Mouse (Mus musculus): ENCODE measurements around the gene Stra6l.

Stra6l gene

DNA sequence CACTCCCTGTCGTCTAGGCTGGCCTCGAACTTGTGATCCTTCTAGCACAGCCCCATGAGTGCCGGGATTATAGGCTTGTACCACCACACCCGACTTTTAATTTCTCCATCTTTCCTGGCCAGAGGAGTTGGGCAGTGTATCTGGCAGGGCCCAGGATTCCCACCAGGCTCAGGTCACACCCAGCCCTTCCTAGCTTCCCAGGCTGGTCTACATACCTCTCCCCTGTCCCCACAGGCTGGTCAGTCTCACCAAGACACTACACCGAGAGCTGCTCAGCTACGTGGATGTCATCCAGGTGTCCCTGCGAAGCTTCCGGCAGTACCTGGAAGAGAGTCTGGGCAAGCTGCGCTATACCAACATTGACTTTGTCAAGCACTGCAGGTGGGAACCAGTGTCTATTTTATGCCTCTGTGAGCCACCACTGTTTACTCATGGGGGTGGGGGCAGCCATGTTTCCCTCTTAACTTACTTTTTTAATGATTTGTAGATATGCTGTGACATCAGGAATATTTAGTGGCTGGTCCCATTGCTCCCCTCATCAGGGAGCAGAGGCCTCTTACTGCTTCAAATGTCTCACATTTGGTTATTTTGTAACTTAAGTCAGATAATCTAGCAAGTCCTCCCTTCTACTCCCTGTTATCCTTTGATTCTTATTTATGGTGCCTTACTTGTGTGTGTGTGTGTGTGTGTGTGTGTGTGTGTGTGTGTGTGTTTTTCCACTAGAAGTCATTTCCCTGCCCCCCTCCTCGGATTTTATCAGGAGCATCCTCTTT, 73.4 kb downstream of the Stra6l start:
- DNase-seq = no peak

GRCm38 (mm10) chr4:45924011-45924410, 75.5 kb downstream of the Stra6l start:
- DNase-seq = no peak

- DNase-seq = peak in 1 of 2 experiments; percentile 11
Observed at GRCm38 (mm10) chr4:45928561-45928960, 80.1 kb downstream of the Stra6l start.

Data from cerebellum, postnatal 10 days (tissue).